Mouse (Mus musculus): ENCODE measurements around the gene Acadm. TPM values are rescaled to one million over a fixed set of nuclear protein-coding genes. Genes with fewer than 3 reads are reported as not detected.
A peak's percentile ranks its signal among the peaks of the same experiment; 100 is the strongest.

The Acadm gene
- polyA plus RNA-seq, 1 experiment, result 0.07 TPM

- Histone ChIP-seq H3K36me3 (ENCODE audit: control insufficient read depth) (peaks cover 5% of the 10 kb centered on the region), H3K27me3 (ENCODE audit: control insufficient read depth) (no peaks in the 10 kb centered on the region), H3K4me1 (ENCODE audit: control insufficient read depth) (peaks cover 49% of the 10 kb centered on the region), H3K4me3 (replicated peaks) (peak overlapping the region; percentile 86), H3K9me3 (ENCODE audit: control insufficient read depth, low read length) (no peaks in the 10 kb centered on the region)
- TF ChIP-seq TAL1 (IDR thresholded peaks at IDR 0.05; ENCODE audit: low read length), result no peak
- TF ChIP-seq GATA1 (IDR thresholded peaks at IDR 0.05; ENCODE audit: low read length), result no peak
Measured at GRCm38 (mm10) chr3:153943901-153944334, 514 bp downstream of the Acadm start.

GRCm38 (mm10) chr3:153943003-153943640 is 1.3 kb downstream of the Acadm start:
- peaks cover 13% of the 10 kb centered on the region for H3K36me3 ChIP-seq (ENCODE audit: control insufficient read depth)
- no peaks in the 10 kb centered on the region for H3K9me3 ChIP-seq (ENCODE audit: control insufficient read depth, low read length)
- TF ChIP-seq GATA1 (IDR thresholded peaks at IDR 0.05; ENCODE audit: low read length) (no peak), TAL1 (IDR thresholded peaks at IDR 0.05; ENCODE audit: low read length) (no peak)
- no peaks in the 10 kb centered on the region for H3K27me3 ChIP-seq (ENCODE audit: control insufficient read depth)
- H3K4me3 ChIP-seq (replicated peaks), result peak overlapping the region; percentile 86
- peaks cover 49% of the 10 kb centered on the region for H3K4me1 ChIP-seq (ENCODE audit: control insufficient read depth)

- Histone ChIP-seq H3K27me3 (ENCODE audit: control insufficient read depth) (no peaks in the 10 kb centered on the region), H3K4me1 (ENCODE audit: control insufficient read depth) (peaks cover 49% of the 10 kb centered on the region), H3K4me3 (replicated peaks) (no peak overlapping the region), H3K9me3 (ENCODE audit: control insufficient read depth, low read length) (no peaks in the 10 kb centered on the region), H3K36me3 (ENCODE audit: control insufficient read depth) (peaks cover 28% of the 10 kb centered on the region)
- no peak for TF ChIP-seq GATA1 (IDR thresholded peaks at IDR 0.05; ENCODE audit: low read length)
- TF ChIP-seq TAL1 (IDR thresholded peaks at IDR 0.05; ENCODE audit: low read length), result no peak
Measured at GRCm38 (mm10) chr3:153941613-153942012, 2.8 kb downstream of the Acadm start.

GRCm38 (mm10) chr3:153940486-153940885 is 3.9 kb downstream of the Acadm start:
- Histone ChIP-seq H3K4me1 (ENCODE audit: control insufficient read depth) (peaks cover 47% of the 10 kb centered on the region), H3K36me3 (ENCODE audit: control insufficient read depth) (peaks cover 35% of the 10 kb centered on the region), H3K4me3 (replicated peaks) (no peak overlapping the region), H3K9me3 (ENCODE audit: control insufficient read depth, low read length) (no peaks in the 10 kb centered on the region), H3K27me3 (ENCODE audit: control insufficient read depth) (no peaks in the 10 kb centered on the region)
- no peak for TF ChIP-seq GATA1 (IDR thresholded peaks at IDR 0.05; ENCODE audit: low read length)
- no peak for TF ChIP-seq TAL1 (IDR thresholded peaks at IDR 0.05; ENCODE audit: low read length)

- Histone ChIP-seq H3K4me1 (ENCODE audit: control insufficient read depth) (peaks cover 42% of the 10 kb centered on the region), H3K36me3 (ENCODE audit: control insufficient read depth) (peaks cover 39% of the 10 kb centered on the region), H3K4me3 (replicated peaks) (no peak overlapping the region), H3K27me3 (ENCODE audit: control insufficient read depth) (no peaks in the 10 kb centered on the region), H3K9me3 (ENCODE audit: control insufficient read depth, low read length) (no peaks in the 10 kb centered on the region)
- no peak for TF ChIP-seq GATA1 (IDR thresholded peaks at IDR 0.05; ENCODE audit: low read length)
- TF ChIP-seq TAL1 (IDR thresholded peaks at IDR 0.05; ENCODE audit: low read length), result no peak
Measured at GRCm38 (mm10) chr3:153940021-153940420, 4.4 kb downstream of the Acadm start.

- no peak overlapping the region for H3K4me3 ChIP-seq (replicated peaks)
- no peaks in the 10 kb centered on the region for H3K27me3 ChIP-seq (ENCODE audit: control insufficient read depth)
- peaks cover 14% of the 10 kb centered on the region for H3K4me1 ChIP-seq (ENCODE audit: control insufficient read depth)
- no peak for TF ChIP-seq TAL1 (IDR thresholded peaks at IDR 0.05; ENCODE audit: low read length)
- TF ChIP-seq GATA1 (IDR thresholded peaks at IDR 0.05; ENCODE audit: low read length), result no peak
- H3K9me3 ChIP-seq (ENCODE audit: control insufficient read depth, low read length), result no peaks in the 10 kb centered on the region
- H3K36me3 ChIP-seq (ENCODE audit: control insufficient read depth), result peaks cover 59% of the 10 kb centered on the region
Measured at GRCm38 (mm10) chr3:153937116-153937810, 7.2 kb downstream of the Acadm start.

- TF ChIP-seq GATA1 (IDR thresholded peaks at IDR 0.05; ENCODE audit: low read length), result no peak
- TF ChIP-seq TAL1 (IDR thresholded peaks at IDR 0.05; ENCODE audit: low read length), result no peak
- Histone ChIP-seq H3K4me3 (replicated peaks) (no peak overlapping the region), H3K27me3 (ENCODE audit: control insufficient read depth) (no peaks in the 10 kb centered on the region), H3K9me3 (ENCODE audit: control insufficient read depth, low read length) (no peaks in the 10 kb centered on the region), H3K4me1 (ENCODE audit: control insufficient read depth) (peaks cover 1% of the 10 kb centered on the region; the same call in 1 of the 2 replicates), H3K36me3 (ENCODE audit: control insufficient read depth) (peaks cover 66% of the 10 kb centered on the region)
Measured at GRCm38 (mm10) chr3:153935878-153936277, 8.6 kb downstream of the Acadm start.

GRCm38 (mm10) chr3:153932461-153932860 is 12.0 kb downstream of the Acadm start:
- Histone ChIP-seq H3K9me3 (ENCODE audit: control insufficient read depth, low read length) (no peaks in the 10 kb centered on the region), H3K36me3 (ENCODE audit: control insufficient read depth) (peaks cover 73% of the 10 kb centered on the region), H3K4me3 (replicated peaks) (no peak overlapping the region), H3K4me1 (ENCODE audit: control insufficient read depth) (no peaks in the 10 kb centered on the region), H3K27me3 (ENCODE audit: control insufficient read depth) (no peaks in the 10 kb centered on the region)
- TF ChIP-seq GATA1 (IDR thresholded peaks at IDR 0.05; ENCODE audit: low read length) (no peak), TAL1 (IDR thresholded peaks at IDR 0.05; ENCODE audit: low read length) (no peak)

- H3K36me3 ChIP-seq (ENCODE audit: control insufficient read depth), result peaks cover 62% of the 10 kb centered on the region
- no peaks in the 10 kb centered on the region for H3K9me3 ChIP-seq (ENCODE audit: control insufficient read depth, low read length)
- H3K4me1 ChIP-seq (ENCODE audit: control insufficient read depth), result no peaks in the 10 kb centered on the region
- H3K27me3 ChIP-seq (ENCODE audit: control insufficient read depth), result no peaks in the 10 kb centered on the region
- H3K4me3 ChIP-seq (replicated peaks), result no peak overlapping the region
- no peak for TF ChIP-seq TAL1 (IDR thresholded peaks at IDR 0.05; ENCODE audit: low read length)
- TF ChIP-seq GATA1 (IDR thresholded peaks at IDR 0.05; ENCODE audit: low read length), result no peak
Measured at GRCm38 (mm10) chr3:153929526-153929925, 14.9 kb downstream of the Acadm start.

Data from erythroblast, embryonic 14.5 days (primary cell).